Mouse (Mus musculus) right cerebral cortex, postnatal 25 days (tissue): Measurements from ENCODE around the gene Prkg1.

Experiments
- DNase-seq: peaks from one replicate; pipeline ENCODE4 v3.0.0; 2022

The Prkg1 gene

GRCm38 (mm10) chr19:31011528-31012133 lies 753.2 kb downstream of the Prkg1 start:
- DNase-seq, result no peak

GRCm38 (mm10) chr19:30998572-30998971 lies 766.3 kb downstream of the Prkg1 start:
- DNase-seq, result no peak

GRCm38 (mm10) chr19:30990390-30990789 lies 774.4 kb downstream of the Prkg1 start:
- DNase-seq, result no peak

- DNase-seq, result no peak
Measured at GRCm38 (mm10) chr19:30982436-30982835, 782.4 kb downstream of the Prkg1 start.

GRCm38 (mm10) chr19:30978096-30978495 lies 786.7 kb downstream of the Prkg1 start:
- DNase-seq, result no peak

DNA sequence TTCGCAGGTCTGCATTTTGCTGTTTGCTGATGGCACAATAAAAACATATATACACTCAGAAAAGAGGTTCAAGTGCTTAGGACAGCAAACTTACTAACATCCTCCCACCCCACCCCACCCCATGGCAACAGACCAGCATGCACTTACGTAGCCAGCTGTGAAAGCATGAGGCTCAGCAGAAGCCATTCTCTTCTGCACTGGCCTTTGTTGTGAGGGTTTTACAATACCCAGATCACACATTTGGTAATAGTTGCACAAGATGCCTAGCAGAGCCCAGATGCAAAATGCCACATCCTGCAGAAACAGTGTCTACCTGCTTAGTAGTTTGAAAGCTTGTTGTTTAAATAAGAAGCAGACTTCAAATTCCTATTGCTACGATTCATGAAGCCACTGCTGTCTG lies 814.2 kb downstream of the Prkg1 start:
- DNase-seq, result no peak

GRCm38 (mm10) chr19:30948202-30948601 lies 816.6 kb downstream of the Prkg1 start:
- no peak for DNase-seq

- no peak for DNase-seq
Measured at GRCm38 (mm10) chr19:30942369-30942992, 822.4 kb downstream of the Prkg1 start.

DNA sequence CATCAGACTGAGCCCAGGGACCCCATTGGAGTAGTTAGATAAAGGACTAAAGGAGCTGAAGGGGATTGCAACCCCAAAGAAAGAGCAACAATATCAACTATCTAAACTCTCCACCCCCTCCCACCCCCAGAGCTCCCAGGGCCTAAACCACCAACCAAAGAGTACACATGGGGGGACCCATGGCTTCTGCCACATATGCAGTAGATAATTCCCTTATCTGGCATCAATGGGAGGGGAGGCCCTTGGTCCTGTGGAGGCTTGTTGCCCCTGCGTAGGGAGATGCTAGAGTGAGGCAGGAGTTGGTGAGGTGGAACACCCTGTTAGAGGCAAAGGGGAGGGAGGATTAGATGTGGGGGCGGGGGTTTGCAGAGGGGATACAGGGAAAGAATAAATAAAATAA lies 826.8 kb downstream of the Prkg1 start:
- no peak for DNase-seq

DNA sequence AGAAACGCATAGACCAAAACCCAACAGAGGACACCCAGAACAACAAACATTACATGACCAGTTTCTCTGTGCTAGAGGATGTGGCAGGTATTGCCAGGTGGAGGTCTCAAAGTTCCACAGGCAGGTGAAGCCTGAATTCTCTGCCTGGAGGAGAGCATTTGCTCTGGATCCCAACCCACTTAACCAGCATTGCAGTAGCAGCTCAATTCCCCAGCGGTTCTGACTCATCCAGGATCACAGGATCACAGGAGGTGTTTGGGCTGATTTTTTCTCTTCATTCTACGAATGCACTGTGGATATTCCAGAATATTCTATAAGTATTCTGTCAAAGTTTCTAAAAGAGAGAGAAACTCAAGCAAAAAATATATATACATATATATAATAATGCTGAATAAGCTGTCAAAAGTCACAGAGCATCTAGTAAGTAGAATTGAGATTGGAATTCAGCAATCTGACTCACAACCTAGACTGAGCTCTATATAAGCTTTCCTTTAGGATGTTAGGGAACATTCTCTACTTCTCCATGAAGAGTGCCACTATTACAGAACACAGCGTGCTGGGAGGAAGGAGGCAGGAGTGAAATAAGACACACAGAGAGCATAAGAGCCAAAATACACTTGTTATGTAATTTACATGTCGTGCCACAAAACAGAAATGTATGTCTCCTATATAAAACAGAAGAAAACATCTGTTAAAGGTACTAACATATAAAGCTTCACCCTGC lies 833.2 kb downstream of the Prkg1 start:
- DNase-seq, result no peak

DNA sequence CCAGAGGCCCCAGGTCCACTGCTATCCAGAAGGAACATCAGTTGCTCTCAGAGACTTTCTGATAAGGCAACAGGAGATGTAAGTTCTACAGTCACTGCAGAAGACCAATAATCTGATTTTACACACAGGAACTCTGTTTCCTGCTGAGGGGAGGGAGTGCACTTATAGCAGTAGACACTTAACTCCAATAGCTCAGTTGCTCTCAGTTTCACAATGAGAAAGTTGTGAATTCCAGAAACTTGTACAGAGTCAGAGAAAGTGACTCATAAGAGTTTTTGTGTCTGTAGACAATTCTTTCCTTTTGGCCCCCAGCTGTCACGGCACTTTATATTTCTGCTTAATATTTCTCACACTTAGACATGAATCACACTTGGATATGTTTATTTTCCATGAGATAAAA lies 840.8 kb downstream of the Prkg1 start:
- no peak for DNase-seq

DNA sequence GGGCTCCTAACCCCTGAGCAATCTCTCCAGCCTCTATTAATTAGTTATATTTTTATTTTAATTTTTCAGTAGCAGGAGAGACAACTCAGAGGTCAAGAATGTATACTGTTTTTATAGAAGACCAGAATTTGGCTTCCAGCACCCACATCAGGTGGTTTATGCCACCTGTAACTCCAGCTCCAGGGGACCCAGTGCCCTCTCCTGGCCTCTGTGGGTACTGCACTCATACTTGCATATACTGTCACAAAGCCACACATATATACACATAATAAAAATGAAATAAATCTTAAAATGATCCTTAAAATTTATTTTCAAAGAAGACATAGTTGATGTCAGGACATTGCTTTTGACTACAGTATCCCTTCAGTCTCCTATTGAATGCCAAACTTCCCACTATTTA lies 862.5 kb downstream of the Prkg1 start:
- no peak for DNase-seq

DNA sequence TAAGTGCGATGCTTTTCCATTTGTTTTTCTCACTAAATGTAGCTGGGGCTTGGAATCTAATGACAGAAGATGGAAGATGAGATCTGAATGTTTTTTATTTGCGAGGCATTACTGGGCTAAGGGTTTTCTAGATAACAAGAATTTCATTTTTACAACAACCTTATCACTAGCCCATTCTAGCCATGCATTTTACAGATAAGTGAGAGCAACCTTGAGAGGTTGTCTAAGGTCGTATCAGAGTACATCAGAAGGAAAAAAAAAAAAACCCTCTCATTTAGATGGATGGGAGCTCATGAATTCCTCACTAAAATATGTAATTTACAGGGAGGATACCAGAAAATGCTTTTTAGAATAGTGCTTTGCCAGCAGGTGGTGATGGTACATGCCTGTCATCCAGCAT lies 863.8 kb downstream of the Prkg1 start:
- DNase-seq, result no peak

- no peak for DNase-seq
Measured at GRCm38 (mm10) chr19:30890377-30890776, 874.5 kb downstream of the Prkg1 start.

- DNase-seq, result no peak
Measured at GRCm38 (mm10) chr19:30889851-30890250, 875.0 kb downstream of the Prkg1 start.

- DNase-seq, result no peak
Measured at GRCm38 (mm10) chr19:30861441-30861840, 903.4 kb downstream of the Prkg1 start.

GRCm38 (mm10) chr19:30851023-30851422 lies 913.8 kb downstream of the Prkg1 start:
- no peak for DNase-seq

GRCm38 (mm10) chr19:30844916-30845315 lies 919.9 kb downstream of the Prkg1 start:
- no peak for DNase-seq

DNA sequence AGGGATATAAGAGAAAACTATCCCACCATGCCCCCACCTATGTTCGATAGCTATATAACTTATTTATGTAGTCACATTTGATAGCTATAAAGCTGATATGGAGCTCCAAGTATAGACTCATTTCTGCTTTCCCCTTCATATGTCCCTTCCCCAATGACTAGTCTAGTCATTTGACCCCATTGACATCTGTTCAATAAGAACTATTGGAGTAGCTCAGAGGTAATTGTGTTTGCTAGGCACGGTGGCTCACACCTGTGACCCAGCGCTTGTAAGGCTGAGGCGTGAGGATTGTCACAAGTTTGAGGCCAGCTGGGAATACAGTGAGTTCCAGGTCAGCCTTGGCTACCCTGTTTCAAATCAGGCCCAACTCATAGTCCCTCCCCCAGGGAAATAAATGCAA lies 921.2 kb downstream of the Prkg1 start:
- no peak for DNase-seq

DNA sequence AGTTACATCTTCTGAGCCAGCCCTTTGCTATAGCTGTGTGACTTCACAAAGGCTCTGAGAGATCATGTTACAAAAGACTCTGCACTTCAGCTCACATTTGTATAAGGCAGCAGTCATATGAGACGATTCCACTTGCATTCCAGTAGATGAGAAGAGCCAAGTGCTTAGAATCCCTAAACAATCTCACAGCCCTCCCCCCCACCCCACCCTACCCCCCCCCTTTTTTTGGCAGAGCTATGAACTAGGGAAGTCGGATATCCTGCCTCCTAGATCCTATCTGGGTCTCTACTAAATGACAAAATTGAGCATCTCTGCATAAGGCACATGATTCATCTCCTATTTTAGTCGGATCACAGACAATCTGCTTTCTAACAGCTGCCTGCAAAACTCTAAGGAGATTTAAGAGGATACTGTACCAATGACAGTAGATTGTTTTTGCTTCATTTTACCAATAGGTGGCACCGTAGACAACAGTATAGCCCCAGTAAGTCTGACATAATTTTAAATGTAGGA lies 921.7 kb downstream of the Prkg1 start:
- DNase-seq, result peak; percentile 5

DNA sequence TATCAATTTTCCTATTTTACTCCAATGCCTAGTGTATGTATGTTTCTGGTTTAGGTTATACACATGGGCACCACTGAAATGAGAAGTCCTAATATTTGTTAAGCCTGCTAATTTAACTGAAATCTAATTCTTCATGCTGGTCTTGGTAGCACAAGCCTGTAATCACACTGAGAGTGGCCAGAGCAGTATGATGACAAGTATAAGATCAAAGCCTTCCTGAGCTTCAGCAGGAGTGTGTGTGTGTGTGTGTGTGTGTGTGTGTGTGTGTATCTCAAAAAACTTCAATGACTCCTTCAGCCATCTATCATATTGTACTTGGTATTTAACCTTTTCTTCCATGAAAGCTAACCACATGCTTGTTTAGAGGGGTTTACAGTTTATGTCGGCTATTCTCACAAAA lies 922.2 kb downstream of the Prkg1 start:
- DNase-seq, result no peak

DNA sequence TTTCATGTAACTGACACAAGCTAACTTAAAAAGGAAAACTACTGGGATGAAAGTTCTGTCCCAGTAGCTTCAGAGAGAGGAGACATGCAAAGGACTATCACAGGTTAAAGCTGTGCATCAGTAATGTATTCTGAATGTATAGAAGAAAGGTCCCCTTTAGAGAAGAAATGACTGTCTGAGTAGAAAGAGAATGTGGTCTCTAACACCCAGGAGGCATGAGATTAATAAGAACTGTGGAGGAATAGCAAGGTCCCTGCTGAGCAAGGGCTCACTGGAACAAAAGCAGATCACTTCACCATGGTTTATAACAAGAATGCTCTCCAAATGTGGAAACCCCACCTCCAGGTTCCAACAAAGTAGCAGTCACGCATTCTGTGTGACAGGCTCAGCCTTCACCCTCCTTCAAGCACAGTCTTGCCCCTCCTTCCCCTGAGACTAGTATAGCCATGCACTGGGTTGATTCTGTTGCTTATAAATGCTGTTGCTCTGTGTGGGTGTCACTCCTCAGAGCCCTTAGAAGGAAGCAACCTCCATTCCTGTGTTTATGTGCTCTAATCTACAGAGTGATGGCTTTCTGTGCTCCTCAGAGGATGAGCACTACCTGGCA lies 931.7 kb downstream of the Prkg1 start:
- DNase-seq, result no peak

DNA sequence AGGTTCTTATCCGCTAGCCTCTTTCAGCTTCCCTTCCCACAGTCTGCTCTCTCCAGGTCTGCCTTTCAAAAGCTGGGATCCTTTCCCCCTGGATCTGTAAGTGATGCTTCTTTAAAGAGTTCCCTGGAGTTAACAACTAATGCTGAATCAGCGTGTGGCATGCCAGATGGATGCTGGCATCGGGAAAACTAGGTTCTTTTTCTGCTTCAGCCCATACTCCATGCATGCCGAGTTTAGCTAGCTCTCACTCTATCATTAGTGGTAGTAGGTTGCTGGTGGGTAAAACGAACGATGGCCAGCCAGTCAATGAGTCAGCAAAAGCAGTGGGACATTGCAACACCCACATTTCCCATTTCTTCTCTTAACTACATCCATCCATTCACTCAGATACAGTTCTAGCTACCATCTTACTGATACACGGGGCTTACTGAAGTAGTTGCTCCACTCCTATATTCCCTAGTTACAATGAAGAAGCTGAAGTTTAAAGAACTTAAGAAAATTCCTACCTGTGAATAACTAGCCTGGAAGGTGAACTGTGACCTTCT lies 935.5 kb downstream of the Prkg1 start:
- no peak for DNase-seq
